Mouse (Mus musculus) limb, embryonic 14.5 days (tissue): ENCODE data around the gene Znrf1. TPM values are rescaled to one million over a fixed set of nuclear protein-coding genes. Genes with fewer than 3 reads are reported as not detected.

ENCODE experiments used
- ATAC-seq: fragments of 200-750 bp; cut with Nextera tagmentation; 2 replicates; pipeline ENCODE4 v1.8.0; 2017; ENCODE audit warnings: low read depth, moderate number of reproducible peaks, moderate TSS enrichment; ENCODE audit not compliant: low FRiP score
- DNase-seq: peaks from one replicate; pipeline ENCODE4 v3.0.0-alpha.2; 2015; ENCODE audit warnings: low spot score
- H3K27ac ChIP-seq: fragments of 300-500 bp; sonication (generic); replicated peaks from 2 replicates; pipeline ENCODE4 v1.5.1; 2014; ENCODE audit warnings: low read depth, mild to moderate bottlenecking, low read length, moderate library complexity, mixed read lengths
- H3K27me3 ChIP-seq: fragments of 300-500 bp; sonication (generic); 2 replicates; pipeline ENCODE4 v1.6.1; 2014; ENCODE audit warnings: low read length, mixed read lengths; ENCODE audit not compliant: control insufficient read depth, insufficient read depth
- H3K36me3 ChIP-seq: fragments of 300-500 bp; sonication (generic); 2 replicates; pipeline ENCODE4 v1.6.1; 2014; ENCODE audit warnings: mild to moderate bottlenecking, low read length, moderate library complexity, mixed read lengths; ENCODE audit not compliant: control insufficient read depth, insufficient read depth
- H3K4me1 ChIP-seq: fragments of 300-500 bp; sonication (generic); 2 replicates; pipeline ENCODE4 v1.6.1; 2014; ENCODE audit warnings: antibody characterized with exemption, low read length, mixed read lengths; ENCODE audit not compliant: control insufficient read depth, insufficient read depth
- H3K4me2 ChIP-seq: fragments of 300-500 bp; sonication (generic); replicated peaks from 2 replicates; pipeline ENCODE4 v1.6.1; 2014; ENCODE audit warnings: low read depth, mild to moderate bottlenecking, low read length, moderate library complexity; ENCODE audit not compliant: severe bottlenecking
- H3K4me3 ChIP-seq: fragments of 300-500 bp; sonication (generic); replicated peaks from 2 replicates; pipeline ENCODE4 v1.5.1; 2014; ENCODE audit warnings: low read length
- H3K9ac ChIP-seq: fragments of 300-500 bp; sonication (generic); 2 replicates; pipeline ENCODE4 v1.6.1; 2014; ENCODE audit warnings: mild to moderate bottlenecking, low read depth, low read length, moderate library complexity; ENCODE audit not compliant: severe bottlenecking
- H3K9me3 ChIP-seq: fragments of 300-500 bp; sonication (generic); 2 replicates; pipeline ENCODE4 v1.6.1; 2016; ENCODE audit warnings: low read length; ENCODE audit not compliant: control insufficient read depth
- POLR2A ChIP-seq: fragments of 200-500 bp; IDR thresholded peaks from 2 replicates; pipeline ENCODE4 v1.8.0; 2012; ENCODE audit warnings: inconsistent platforms, mild to moderate bottlenecking, moderate library complexity, borderline replicate concordance; ENCODE audit not compliant: insufficient read depth, insufficient read length; ENCODE audit errors: extremely low read depth
- WGBS: fragments of 180-500 bp; shearing (Covaris S2); extraction: QIAGEN DNeasy Blood & Tissue Kit; methylation state at CpG from one replicate; pipeline ENCODE4 v1.1.7; 2014; 5-methylcytosine and 5-hydroxymethylcytosine counted together
- polyA plus RNA-seq, 2 experiments: library from polyadenylated mRNA; depleted of rRNA in 1 of 2; stranded (reverse) in 1 of 2; unstranded in 1 of 2; fragments of >200 nt; fragmentation: Nextera tagmentation in 1 of 2; extraction: Ambion mirVana in 1 of 2; gene quantifications; 2 replicates each; pipeline versions ENCODE4 v1.2.1 to v1.2.3; 2012 to 2014

The Znrf1 gene
- 133 and 158 TPM in 2 replicates for polyA plus RNA-seq (2012; rRNA removed)
- polyA plus RNA-seq (2014; fragmentation: Nextera tagmentation; extraction: Ambion mirVana) = 42.4 and 55.3 TPM in 2 replicates

- H3K27me3 ChIP-seq = no peaks in the 10 kb centered on the region
- WGBS = under 1% methylated on average over 46 of the region's 100 CpGs
- peak; percentile 70 for DNase-seq
- TF ChIP-seq POLR2A = 0 out of 2 replicates have a peak, but pooled peaks have one; percentile 24
- H3K36me3 ChIP-seq = no peaks in the 10 kb centered on the region
- peak within 1 kb of the TSS; percentile 94 for H3K27ac ChIP-seq
- H3K9ac ChIP-seq = peak within 1 kb of the TSS; percentile 97
- peak; percentile 90 for ATAC-seq
- peak within 1 kb of the TSS; percentile 93 for H3K4me3 ChIP-seq
- peaks cover 28% of the 10 kb centered on the region for H3K4me1 ChIP-seq
- H3K9me3 ChIP-seq = no peaks in the 10 kb centered on the region
- H3K4me2 ChIP-seq = peak within 1 kb of the TSS; percentile 66
Observed at GRCm38 (mm10) chr8:111536031-111536977, at the start of gene Znrf1. Gene Znrf1 (plus strand): TSS chr8:111536097.

- ATAC-seq (no peak), DNase-seq (no peak)
- H3K36me3 ChIP-seq = peaks cover 26% of the 10 kb centered on the region
- H3K4me1 ChIP-seq = no peaks in the 10 kb centered on the region
- no peak overlapping the region for H3K27ac ChIP-seq
- H3K27me3 ChIP-seq = no peaks in the 10 kb centered on the region
- no peak overlapping the region for H3K4me3 ChIP-seq
- WGBS = 83% methylated on average over 10 of the region's 10 CpGs
- H3K9me3 ChIP-seq = no peaks in the 10 kb centered on the region
- H3K4me2 ChIP-seq = no peak overlapping the region
- H3K9ac ChIP-seq = no peak overlapping the region
- no peak for TF ChIP-seq POLR2A
Observed at GRCm38 (mm10) chr8:111490034-111490591, 45.8 kb upstream of the Znrf1 start.

GRCm38 (mm10) chr8:111491191-111491590, 44.7 kb upstream of the Znrf1 start:
- Histone ChIP-seq H3K4me3 (no peak overlapping the region), H3K27ac (no peak overlapping the region), H3K9ac (no peak overlapping the region), H3K4me1 (no peaks in the 10 kb centered on the region), H3K4me2 (no peak overlapping the region), H3K27me3 (no peaks in the 10 kb centered on the region), H3K9me3 (no peaks in the 10 kb centered on the region), H3K36me3 (peaks cover 21% of the 10 kb centered on the region)
- no peak for TF ChIP-seq POLR2A
- no peak for DNase-seq
- 76% methylated on average over 7 of the region's 7 CpGs for WGBS
- ATAC-seq = no peak

GRCm38 (mm10) chr8:111492508-111492907, 43.4 kb upstream of the Znrf1 start:
- no peaks in the 10 kb centered on the region for H3K9me3 ChIP-seq
- no peak overlapping the region for H3K27ac ChIP-seq
- peaks cover 18% of the 10 kb centered on the region for H3K36me3 ChIP-seq
- no peak overlapping the region for H3K4me3 ChIP-seq
- no peak for ATAC-seq
- DNase-seq = no peak
- 74% methylated on average over 9 of the region's 9 CpGs for WGBS
- H3K4me2 ChIP-seq = no peak overlapping the region
- H3K4me1 ChIP-seq = no peaks in the 10 kb centered on the region
- no peaks in the 10 kb centered on the region for H3K27me3 ChIP-seq
- no peak overlapping the region for H3K9ac ChIP-seq
- TF ChIP-seq POLR2A = no peak

DNA sequence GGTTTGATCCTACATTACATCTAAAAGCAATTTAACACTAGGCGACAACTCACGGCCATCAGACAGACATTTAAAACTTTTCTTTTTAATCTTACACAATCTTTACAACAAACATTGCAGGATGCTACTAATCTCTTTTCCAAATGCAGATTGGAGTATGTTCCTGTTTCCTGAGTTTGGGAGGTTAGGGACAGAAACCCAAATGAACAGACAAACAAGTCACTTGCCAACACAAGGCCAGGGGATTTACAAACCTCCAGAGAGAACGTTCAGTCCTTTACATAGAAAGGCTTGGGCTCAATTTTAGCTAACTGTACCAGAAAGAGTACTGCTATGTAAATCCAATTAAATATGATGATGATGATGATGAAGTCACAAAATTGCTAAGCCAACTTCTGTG, 42.7 kb upstream of the Znrf1 start:
- Histone ChIP-seq H3K4me2 (no peak overlapping the region), H3K4me3 (no peak overlapping the region), H3K9me3 (no peaks in the 10 kb centered on the region), H3K9ac (no peak overlapping the region), H3K27me3 (no peaks in the 10 kb centered on the region), H3K36me3 (peaks cover 20% of the 10 kb centered on the region), H3K27ac (no peak overlapping the region), H3K4me1 (no peaks in the 10 kb centered on the region)
- ATAC-seq (no peak), DNase-seq (no peak)
- no peak for TF ChIP-seq POLR2A
- 90% methylated on average over 3 of the region's 3 CpGs for WGBS
